ENCODE assay signal across 8 mouse cellular contexts in the genomic region with DNA sequence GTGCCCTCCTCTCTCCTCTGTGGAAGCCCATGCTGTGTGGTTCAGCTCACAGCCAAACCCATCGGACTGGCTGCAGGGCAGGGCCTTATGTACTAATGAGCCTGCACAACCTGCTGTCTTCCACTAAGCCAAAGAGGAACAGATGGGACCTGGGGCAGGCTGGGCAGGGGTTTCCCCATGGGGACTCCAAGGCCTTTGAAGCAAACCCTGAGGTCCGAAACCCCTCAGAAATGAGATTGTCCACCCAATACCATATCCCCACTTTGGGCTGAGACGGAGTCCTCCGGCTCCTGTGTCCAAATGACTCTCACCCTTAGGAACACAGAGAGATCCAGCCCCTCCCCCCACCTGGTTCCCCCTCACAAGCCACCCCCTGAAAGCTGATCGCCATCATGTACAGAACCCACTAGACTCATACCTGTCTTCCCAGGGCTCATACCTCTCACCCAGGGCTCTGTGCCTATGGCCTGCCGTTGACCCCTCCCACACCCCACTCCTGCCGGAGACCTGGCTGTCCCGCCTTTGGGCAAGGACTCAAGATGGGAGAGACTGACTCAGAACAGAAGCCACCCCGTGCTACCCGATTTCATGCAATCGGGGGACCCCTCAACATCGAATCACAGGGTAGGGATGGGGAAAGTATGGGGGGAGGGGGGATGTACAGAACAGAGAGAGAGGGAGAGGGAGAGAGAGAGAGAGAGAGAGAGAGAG. TPM values are rescaled to one million over a fixed set of nuclear protein-coding genes. Genes with fewer than 3 reads are reported as not detected.
A peak's percentile ranks its signal among the peaks of the same experiment; 100 is the strongest.
DNase-seq lines count a peak whose midpoint lies in the region; ATAC-seq and TF ChIP-seq lines count a peak whose summit lies in the region.

No protein-coding gene starts in this region.

- H3K4me3 ChIP-seq in kidney, embryonic 14.5 days (ENCODE audit: low read length) = peak overlapping the region; percentile 73
- H3K4me3 ChIP-seq in bone marrow macrophage, adult 2 months (ENCODE audit: insufficient read depth, low read length) = peak overlapping the region; percentile 30; the same call in 1 of the 2 replicates
- peak overlapping the region; percentile 83 for H3K4me3 ChIP-seq in forebrain, embryonic 10.5 days
- peak overlapping the region; percentile 72 for H3K4me3 ChIP-seq in intestine, embryonic 14.5 days (ENCODE audit: low read depth, low read length)
- peak overlapping the region; percentile 77 for H3K4me3 ChIP-seq in midbrain, embryonic 13.5 days (replicated peaks)

- peaks cover 15% of the 10 kb centered on the region for H3K4me1 ChIP-seq in kidney, embryonic 14.5 days (ENCODE audit: control insufficient read depth, insufficient read depth, low read length)
- H3K4me1 ChIP-seq in bone marrow macrophage, adult 2 months (ENCODE audit: control insufficient read depth, insufficient read depth, low read length) = no peaks in the 10 kb centered on the region
- peaks cover 55% of the 10 kb centered on the region for H3K4me1 ChIP-seq in forebrain, embryonic 10.5 days
- peaks cover 19% of the 10 kb centered on the region for H3K4me1 ChIP-seq in intestine, embryonic 14.5 days (replicated peaks; ENCODE audit: control insufficient read depth, insufficient read depth, low read length)
- peaks cover 54% of the 10 kb centered on the region for H3K4me1 ChIP-seq in midbrain, embryonic 13.5 days (replicated peaks)

- TF ChIP-seq CTCF in bone marrow macrophage, adult 2 months (IDR thresholded peaks at IDR 0.05; ENCODE audit: low read depth, low read length) = no peak

- peaks cover 5% of the 10 kb centered on the region; the same call in 1 of the 2 replicates for H3K36me3 ChIP-seq in kidney, embryonic 14.5 days (ENCODE audit: control insufficient read depth, insufficient read depth, low read length)
- H3K36me3 ChIP-seq in forebrain, embryonic 10.5 days (replicated peaks) = peaks cover 36% of the 10 kb centered on the region
- H3K36me3 ChIP-seq in intestine, embryonic 14.5 days (ENCODE audit: control insufficient read depth, insufficient read depth, low read length) = peaks cover 10% of the 10 kb centered on the region; the same call in 1 of the 2 replicates
- H3K36me3 ChIP-seq in midbrain, embryonic 13.5 days = peaks cover 16% of the 10 kb centered on the region

- DNase-seq in kidney, adult 11 months = no peak
- peak; percentile 61 for DNase-seq in forebrain, embryonic 10.5 days (ENCODE audit: extremely low spot score, low spot score)
- peak; percentile 75 for DNase-seq in intestine, embryonic 14.5 days (ENCODE audit: low spot score)
- no peak for DNase-seq in thymus, postnatal 0 days (ENCODE audit: low spot score)
- DNase-seq in thymus, adult 18-20 months = no peak

- peak overlapping the region; percentile 73; the same call in 1 of the 2 replicates for H3K27ac ChIP-seq in kidney, embryonic 14.5 days (ENCODE audit: low read depth, low read length)
- no peak overlapping the region for H3K27ac ChIP-seq in bone marrow macrophage, adult 2 months (ENCODE audit: insufficient read depth, low read depth, low read length)
- peak overlapping the region; percentile 99 for H3K27ac ChIP-seq in forebrain, embryonic 10.5 days
- H3K27ac ChIP-seq in intestine, embryonic 14.5 days (ENCODE audit: low read depth) = peak overlapping the region; percentile 85
- H3K27ac ChIP-seq in midbrain, embryonic 13.5 days = peak overlapping the region; percentile 98

- H3K4me2 ChIP-seq in kidney, embryonic 14.5 days (replicated peaks; ENCODE audit: low read depth, low read length) = peak overlapping the region; percentile 79
- peak overlapping the region; percentile 66 for H3K4me2 ChIP-seq in intestine, embryonic 14.5 days (ENCODE audit: low read length)
- peak overlapping the region; percentile 78 for H3K4me2 ChIP-seq in midbrain, embryonic 13.5 days (replicated peaks)

- H3K9me3 ChIP-seq in kidney, embryonic 14.5 days (ENCODE audit: control insufficient read depth, low read length) = 0 out of 2 replicates have a peak, but pooled peaks cover 3% of the 10 kb centered on the region
- H3K9me3 ChIP-seq in forebrain, embryonic 10.5 days = peaks cover 6% of the 10 kb centered on the region; the same call in 1 of the 2 replicates
- H3K9me3 ChIP-seq in intestine, embryonic 14.5 days (ENCODE audit: control insufficient read depth, low read length) = no peaks in the 10 kb centered on the region
- H3K9me3 ChIP-seq in midbrain, embryonic 13.5 days = 0 out of 2 replicates have a peak, but pooled peaks cover 3% of the 10 kb centered on the region

- no peak for TF ChIP-seq POLR2A in bone marrow macrophage, adult 2 months (IDR thresholded peaks at IDR 0.05; ENCODE audit: borderline replicate concordance, low read depth, low read length)

- 4% methylated on average over 12 of the region's 12 CpGs for WGBS in kidney, embryonic 14.5 days
- 7% methylated on average over 12 of the region's 12 CpGs for WGBS in forebrain, embryonic 10.5 days
- 3% methylated on average over 12 of the region's 12 CpGs for WGBS in intestine, embryonic 14.5 days
- WGBS in midbrain, embryonic 13.5 days = 1% methylated on average over 12 of the region's 12 CpGs

- ATAC-seq in kidney, embryonic 14.5 days (ENCODE audit: low FRiP score, low TSS enrichment) = peak; percentile 65
- ATAC-seq in intestine, embryonic 14.5 days (replicated peaks; ENCODE audit: low FRiP score, low TSS enrichment, low read depth) = peak; percentile 65
- ATAC-seq in midbrain, embryonic 13.5 days = peak; percentile 77

- peak overlapping the region; percentile 96 for H3K9ac ChIP-seq in kidney, embryonic 14.5 days (ENCODE audit: low read depth, low read length)
- peak overlapping the region; percentile 93 for H3K9ac ChIP-seq in intestine, embryonic 14.5 days (ENCODE audit: low read length)
- H3K9ac ChIP-seq in midbrain, embryonic 13.5 days (replicated peaks) = peak overlapping the region; percentile 95

- H3K27me3 ChIP-seq in kidney, embryonic 14.5 days (ENCODE audit: control insufficient read depth, insufficient read depth, low read length) = no peaks in the 10 kb centered on the region
- peaks cover 6% of the 10 kb centered on the region; the same call in 1 of the 2 replicates for H3K27me3 ChIP-seq in forebrain, embryonic 10.5 days (ENCODE audit: poor library complexity, severe bottlenecking)
- no peaks in the 10 kb centered on the region for H3K27me3 ChIP-seq in intestine, embryonic 14.5 days (replicated peaks; ENCODE audit: control insufficient read depth, insufficient read depth, low read length)
- no peaks in the 10 kb centered on the region for H3K27me3 ChIP-seq in midbrain, embryonic 13.5 days

RNA-seq across cellular contexts. Expression of gene Arhgef10l, which starts 17.9 kb away (rescaled TPM):
- polyA plus RNA-seq in kidney, embryonic 14.5 days (2014; fragmentation: Nextera tagmentation; extraction: Ambion mirVana) = 11.8 and 18.2 TPM in 2 replicates
- polyA plus RNA-seq in bone marrow macrophage, adult 2 months (2012; ENCODE audit: insufficient read depth, insufficient read length, missing spikeins) = 71.0 and 85.4 TPM in 2 replicates
- polyA plus RNA-seq in forebrain, embryonic 10.5 days (2016; fragmentation: Nextera tagmentation; extraction: Ambion mirVana) = 22.1 and 23.0 TPM in 2 replicates
- 15.2 and 16.3 TPM in 2 replicates for polyA plus RNA-seq in intestine, embryonic 14.5 days (2014; fragmentation: Nextera tagmentation; extraction: Ambion mirVana)
- polyA plus RNA-seq in midbrain, embryonic 13.5 days (2015; fragmentation: Nextera tagmentation; extraction: Ambion mirVana) = 27.7 and 28.3 TPM in 2 replicates
- 12.5 and 16.3 TPM in 2 replicates for polyA plus RNA-seq in thymus, postnatal 0 days (2015; fragmentation: Nextera tagmentation; extraction: Ambion mirVana)

RNA-seq across cellular contexts. Expression of gene Rcc2, which starts 52.5 kb away (rescaled TPM):
- polyA plus RNA-seq in kidney, embryonic 14.5 days (2014; fragmentation: Nextera tagmentation; extraction: Ambion mirVana) = 35.3 and 45.2 TPM in 2 replicates
- polyA plus RNA-seq in bone marrow macrophage, adult 2 months (2012; ENCODE audit: insufficient read depth, insufficient read length, missing spikeins) = 57.1 and 63.4 TPM in 2 replicates
- 40.8 and 44.7 TPM in 2 replicates for polyA plus RNA-seq in forebrain, embryonic 10.5 days (2016; fragmentation: Nextera tagmentation; extraction: Ambion mirVana)
- polyA plus RNA-seq in intestine, embryonic 14.5 days (2014; fragmentation: Nextera tagmentation; extraction: Ambion mirVana) = 29.8 and 30.7 TPM in 2 replicates
- polyA plus RNA-seq in midbrain, embryonic 13.5 days (2015; fragmentation: Nextera tagmentation; extraction: Ambion mirVana) = 23.6 and 26.3 TPM in 2 replicates
- 68.4 and 77.4 TPM in 2 replicates for polyA plus RNA-seq in thymus, postnatal 0 days (2015; fragmentation: Nextera tagmentation; extraction: Ambion mirVana)

Comparison
In these comparisons a context has a peak if more than half of its experiments do, and no peak if none do; other contexts are left out.
1. H3K4me3 ChIP-seq: peak in every context shown above with its lines; median percentile 83 in forebrain, embryonic 10.5 days; 77 in midbrain, embryonic 13.5 days; 73 in kidney, embryonic 14.5 days; 72 in intestine, embryonic 14.5 days; 30 in bone marrow macrophage, adult 2 months.
2. DNase-seq: peak in forebrain, embryonic 10.5 days (single experiment) and intestine, embryonic 14.5 days (single experiment); none in kidney, adult 11 months (single experiment), thymus, postnatal 0 days (single experiment) and thymus, adult 18-20 months (0 of 2).
3. Peak in every context shown above with its lines, with median percentiles within 50 percentile points of each other: ATAC-seq, H3K4me2 ChIP-seq and H3K9ac ChIP-seq.